Mouse (Mus musculus) kidney, postnatal 0 days (tissue): ENCODE measurements at regions not wholly inside any gene's neighbourhood (a gene's known extent, or its start where the extent isn't known, plus 50 kb on each side); places are given as distances from the start of the nearest gene placed in this dataset.

Source experiments
- ATAC-seq: fragments of 200-750 bp; cut with Nextera tagmentation; replicated peaks from 2 replicates; pipeline ENCODE4 v1.8.0; 2017; ENCODE audit warnings: low read depth, moderate number of reproducible peaks, moderate TSS enrichment, moderate library complexity; ENCODE audit not compliant: low FRiP score
- DNase-seq: peaks from one replicate; pipeline ENCODE4 v3.0.0-alpha.2; 2016; ENCODE audit warnings: low spot score
- H3K27ac ChIP-seq: fragments of 300-500 bp; sonication (generic); 2 replicates; pipeline ENCODE4 v1.5.1; 2014; ENCODE audit warnings: mild to moderate bottlenecking
- H3K27me3 ChIP-seq: fragments of 300-500 bp; sonication (generic); 2 replicates; pipeline ENCODE4 v1.6.1; 2014; ENCODE audit warnings: low read length, mixed read lengths; ENCODE audit not compliant: insufficient read depth
- H3K36me3 ChIP-seq: fragments of 300-500 bp; sonication (generic); 2 replicates; pipeline ENCODE4 v1.6.1; 2014; ENCODE audit warnings: low read length, mixed read lengths; ENCODE audit not compliant: insufficient read depth
- H3K4me1 ChIP-seq: fragments of 300-500 bp; sonication (generic); replicated peaks from 2 replicates; pipeline ENCODE4 v1.6.1; 2014; ENCODE audit warnings: antibody characterized with exemption, low read length, mixed read lengths; ENCODE audit not compliant: insufficient read depth
- H3K4me2 ChIP-seq: fragments of 300-500 bp; sonication (generic); 2 replicates; pipeline ENCODE4 v1.6.1; 2014; ENCODE audit warnings: mild to moderate bottlenecking, low read length, moderate library complexity, mixed read lengths
- H3K4me3 ChIP-seq: fragments of 300-500 bp; sonication (generic); replicated peaks from 2 replicates; pipeline ENCODE4 v1.5.1; 2014; ENCODE audit warnings: low read depth, low read length
- H3K9ac ChIP-seq: fragments of 300-500 bp; sonication (generic); 2 replicates; pipeline ENCODE4 v1.6.1; 2014; ENCODE audit warnings: low read depth, low read length
- H3K9me3 ChIP-seq: fragments of 300-500 bp; sonication (generic); replicated peaks from 2 replicates; pipeline ENCODE4 v1.6.1; 2016; ENCODE audit warnings: low read length, inconsistent platforms, mixed read lengths
- CTCF ChIP-seq: IDR thresholded peaks from 2 replicates; pipeline ENCODE4 v1.5.1; 2016; ENCODE audit warnings: antibody characterized with exemption, low read depth, mild to moderate bottlenecking, moderate library complexity
- WGBS: fragments of 180-500 bp; shearing (Covaris S2); extraction: QIAGEN DNeasy Blood & Tissue Kit; methylation state at CpG from one replicate; pipeline ENCODE4 v1.1.7; 2014; 5-methylcytosine and 5-hydroxymethylcytosine counted together

GRCm38 (mm10) chr9:13969262-13969661, 141.7 kb downstream of the Fam76b start:
- H3K27ac ChIP-seq = no peak overlapping the region
- H3K27me3 ChIP-seq = no peaks in the 10 kb centered on the region
- no peaks in the 10 kb centered on the region for H3K36me3 ChIP-seq
- no peak overlapping the region for H3K4me3 ChIP-seq
- TF ChIP-seq CTCF = no peak
- ATAC-seq (no peak), DNase-seq (no peak)
- WGBS = 69% methylated on average over 1 of the region's 1 CpGs
- no peaks in the 10 kb centered on the region for H3K9me3 ChIP-seq
- no peak overlapping the region for H3K9ac ChIP-seq
- H3K4me1 ChIP-seq = no peaks in the 10 kb centered on the region
- H3K4me2 ChIP-seq = no peak overlapping the region

- Histone ChIP-seq H3K9me3 (no peaks in the 10 kb centered on the region), H3K4me3 (no peak overlapping the region), H3K4me2 (no peak overlapping the region), H3K27ac (no peak overlapping the region), H3K9ac (no peak overlapping the region), H3K27me3 (no peaks in the 10 kb centered on the region), H3K36me3 (no peaks in the 10 kb centered on the region), H3K4me1 (no peaks in the 10 kb centered on the region)
- ATAC-seq (no peak), DNase-seq (no peak)
- 62% methylated on average over 4 of the region's 4 CpGs for WGBS
- no peak for TF ChIP-seq CTCF
Observed at GRCm38 (mm10) chr9:13973600-13973999, 146.1 kb downstream of the Fam76b start.

DNA sequence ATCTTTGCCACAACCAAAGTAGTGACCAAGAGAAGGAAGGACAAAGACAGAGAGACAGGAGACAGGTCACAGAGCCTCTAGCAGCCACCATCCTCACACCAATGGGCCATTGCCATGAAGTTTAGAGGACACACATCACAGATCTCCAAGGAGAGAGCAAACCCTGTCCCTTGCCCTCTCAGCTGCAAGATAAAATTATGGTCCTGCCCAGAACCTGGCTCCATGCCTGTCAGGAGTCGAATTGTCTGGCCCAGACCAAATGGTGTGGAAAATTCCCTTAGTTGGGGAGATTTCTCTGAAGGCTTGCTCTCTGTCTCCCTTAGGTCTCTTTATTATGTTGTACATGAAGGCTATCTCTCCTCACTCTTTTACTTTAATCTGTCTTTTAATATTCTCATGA, 147.4 kb downstream of the Fam76b start:
- Histone ChIP-seq H3K9me3 (no peaks in the 10 kb centered on the region), H3K27ac (no peak overlapping the region), H3K27me3 (no peaks in the 10 kb centered on the region), H3K4me3 (no peak overlapping the region), H3K4me2 (no peak overlapping the region), H3K9ac (no peak overlapping the region), H3K4me1 (no peaks in the 10 kb centered on the region), H3K36me3 (no peaks in the 10 kb centered on the region)
- WGBS = 26% methylated on average over 1 of the region's 1 CpGs
- ATAC-seq = no peak
- no peak for TF ChIP-seq CTCF
- DNase-seq = no peak

DNA sequence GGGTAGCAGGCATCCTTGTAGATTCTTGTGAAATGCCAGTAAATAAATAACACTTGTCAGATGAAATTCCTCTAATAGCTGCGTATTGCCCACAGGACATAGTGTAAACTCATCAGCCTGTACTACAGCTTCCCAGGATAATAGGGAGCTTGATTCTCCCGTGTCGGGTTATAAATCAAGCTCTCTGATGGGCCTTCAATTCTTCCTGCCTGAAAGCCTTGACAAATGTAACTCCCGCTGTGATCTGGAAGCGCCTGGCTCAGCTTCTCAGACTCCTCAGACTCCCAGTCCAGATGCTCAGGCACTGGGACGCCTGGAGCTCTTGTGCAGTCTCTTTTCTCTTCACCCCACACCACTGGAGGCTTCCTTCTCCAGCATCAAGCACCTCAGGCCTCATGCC, 151.3 kb downstream of the Fam76b start:
- H3K27me3 ChIP-seq = no peaks in the 10 kb centered on the region
- no peak overlapping the region for H3K4me2 ChIP-seq
- no peak overlapping the region for H3K27ac ChIP-seq
- WGBS = 34% methylated on average over 6 of the region's 6 CpGs
- ATAC-seq (no peak), DNase-seq (no peak)
- H3K4me3 ChIP-seq = no peak overlapping the region
- H3K9me3 ChIP-seq = no peaks in the 10 kb centered on the region
- H3K4me1 ChIP-seq = no peaks in the 10 kb centered on the region
- no peak for TF ChIP-seq CTCF
- H3K9ac ChIP-seq = no peak overlapping the region
- H3K36me3 ChIP-seq = no peaks in the 10 kb centered on the region

GRCm38 (mm10) chr9:13987486-13987885, 160.0 kb downstream of the Fam76b start:
- WGBS = 92% methylated on average over 8 of the region's 8 CpGs
- H3K4me3 ChIP-seq = no peak overlapping the region

GRCm38 (mm10) chr9:13988901-13989300, 161.4 kb downstream of the Fam76b start:
- H3K27me3 ChIP-seq = no peaks in the 10 kb centered on the region
- WGBS = 74% methylated on average over 4 of the region's 4 CpGs

More at GRCm38 (mm10) chr9:13987486-13987885, 160.0 kb downstream of the Fam76b start:
- DNase-seq (no peak), ATAC-seq (no peak)
- Histone ChIP-seq H3K4me2 (no peak overlapping the region), H3K27me3 (no peaks in the 10 kb centered on the region), H3K9ac (no peak overlapping the region), H3K4me1 (no peaks in the 10 kb centered on the region), H3K9me3 (no peaks in the 10 kb centered on the region), H3K27ac (no peak overlapping the region), H3K36me3 (no peaks in the 10 kb centered on the region)
- no peak for TF ChIP-seq CTCF

DNA sequence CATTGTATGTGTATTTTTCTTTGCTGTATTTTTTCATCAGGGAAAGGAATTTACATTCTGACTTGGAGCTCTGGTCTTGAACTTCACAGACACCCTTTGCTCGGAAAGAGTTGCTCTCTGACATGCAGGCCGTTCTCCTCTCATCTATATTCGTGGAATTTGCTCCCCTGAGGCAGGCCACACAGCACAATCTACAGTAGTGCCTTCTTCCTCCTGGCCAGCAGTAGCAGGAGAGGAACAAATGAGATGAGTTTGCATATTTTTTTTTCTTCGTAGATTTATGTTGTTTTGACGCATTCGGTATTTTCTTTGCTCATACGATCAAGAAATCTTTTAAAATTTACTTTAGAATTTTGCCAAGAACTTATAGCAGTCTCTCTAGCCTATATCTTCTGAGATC, 163.4 kb downstream of the Fam76b start:
- TF ChIP-seq CTCF = no peak
- Histone ChIP-seq H3K4me3 (no peak overlapping the region), H3K9me3 (no peaks in the 10 kb centered on the region), H3K27me3 (no peaks in the 10 kb centered on the region), H3K4me1 (no peaks in the 10 kb centered on the region), H3K36me3 (no peaks in the 10 kb centered on the region), H3K9ac (no peak overlapping the region), H3K27ac (no peak overlapping the region), H3K4me2 (no peak overlapping the region)
- DNase-seq (peak; percentile 47), ATAC-seq (no peak)
- WGBS = 50% methylated on average over 7 of the region's 7 CpGs

More at GRCm38 (mm10) chr9:13988901-13989300, 161.4 kb downstream of the Fam76b start:
- Histone ChIP-seq H3K4me2 (no peak overlapping the region), H3K4me1 (no peaks in the 10 kb centered on the region), H3K9me3 (no peaks in the 10 kb centered on the region), H3K27ac (no peak overlapping the region), H3K36me3 (no peaks in the 10 kb centered on the region), H3K9ac (no peak overlapping the region), H3K4me3 (no peak overlapping the region)
- DNase-seq (no peak), ATAC-seq (no peak)
- TF ChIP-seq CTCF = no peak
